Mouse (Mus musculus): ENCODE data around the gene Pou2f3.

The Pou2f3 gene

DNA sequence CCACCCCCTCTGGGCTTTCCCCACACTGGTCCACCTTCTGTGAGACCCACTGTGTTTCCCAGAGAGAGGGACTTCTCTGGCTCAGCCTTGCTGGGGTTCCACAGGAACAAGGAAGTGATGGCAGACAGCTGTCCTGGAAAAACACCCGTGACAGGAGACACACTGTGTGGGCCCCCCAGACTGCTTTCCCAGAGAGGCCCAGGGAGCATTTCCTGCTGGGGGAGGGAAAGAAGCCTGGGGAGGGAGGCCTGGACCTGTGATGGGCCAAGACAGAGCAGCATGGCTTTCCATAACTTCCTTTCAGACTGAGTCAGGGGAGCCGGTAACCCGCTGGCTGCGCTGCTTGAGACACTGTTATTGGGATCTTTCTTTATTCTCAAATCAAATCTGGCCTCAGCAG lies 20.7 kb upstream of the Pou2f3 start:
- DNase-seq (ENCODE audit: low read depth) = no peak

DNA sequence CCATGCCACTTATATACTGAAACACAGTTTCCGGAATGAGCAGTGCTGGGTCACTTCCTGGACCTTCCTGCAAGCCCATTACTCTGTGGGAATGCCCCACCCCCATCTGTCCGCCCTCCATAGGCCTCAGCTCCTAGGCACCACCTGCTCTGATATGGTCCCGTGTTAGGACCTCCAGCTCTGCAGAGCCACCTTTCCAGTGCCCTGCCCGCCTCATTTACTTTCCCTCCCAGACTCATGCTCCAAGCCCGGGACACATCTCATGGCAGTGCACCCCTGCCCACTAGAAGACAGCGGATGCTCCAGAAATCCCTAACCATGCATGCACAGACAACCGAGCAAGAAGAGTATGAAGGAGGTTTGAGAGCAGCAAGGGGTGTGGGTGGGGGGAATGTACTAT lies 19.8 kb upstream of the Pou2f3 start:
- no peak for DNase-seq (ENCODE audit: low read depth)

GRCm38 (mm10) chr9:43229398-43229895 lies 19.3 kb upstream of the Pou2f3 start:
- DNase-seq (ENCODE audit: low read depth) = no peak

- peak; percentile 43 for DNase-seq (ENCODE audit: low read depth)
Measured at GRCm38 (mm10) chr9:43228745-43229144, 18.6 kb upstream of the Pou2f3 start.

- DNase-seq (ENCODE audit: low read depth) = no peak
Measured at GRCm38 (mm10) chr9:43227626-43228025, 17.5 kb upstream of the Pou2f3 start.

DNA sequence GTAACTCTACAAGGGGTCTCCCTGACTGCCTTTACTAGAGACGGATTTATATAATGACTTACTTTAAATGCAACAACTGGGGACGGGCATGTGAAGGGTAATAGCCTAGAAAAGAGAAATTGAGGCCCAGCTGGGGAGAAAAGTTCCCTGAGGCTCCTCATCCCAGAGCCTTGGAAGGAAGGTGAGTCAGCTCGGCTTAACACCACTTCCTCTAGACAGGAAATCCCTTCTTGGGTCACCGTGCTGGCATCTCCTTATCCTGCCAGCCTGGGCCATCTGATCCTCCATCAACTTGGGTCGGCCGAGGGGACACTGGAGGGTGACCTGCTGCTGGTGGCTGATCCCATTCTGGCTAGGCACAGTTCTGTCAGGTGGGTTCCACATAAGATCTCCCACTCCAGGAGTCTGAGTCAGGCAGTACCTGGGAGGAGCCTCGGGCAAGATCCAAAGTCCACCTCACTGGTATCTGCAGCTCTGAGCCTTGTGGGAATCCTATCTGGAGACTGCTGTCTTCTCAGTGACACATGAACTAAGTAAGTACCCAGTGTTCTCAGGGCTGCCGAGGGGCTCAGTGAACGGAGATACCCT lies 16.5 kb upstream of the Pou2f3 start:
- peak; percentile 30 for DNase-seq (ENCODE audit: low read depth)

- no peak for DNase-seq (ENCODE audit: low read depth)
Measured at GRCm38 (mm10) chr9:43225481-43225880, 15.3 kb upstream of the Pou2f3 start.

- no peak for DNase-seq (ENCODE audit: low read depth)
Measured at GRCm38 (mm10) chr9:43224771-43225355, 14.7 kb upstream of the Pou2f3 start.

DNA sequence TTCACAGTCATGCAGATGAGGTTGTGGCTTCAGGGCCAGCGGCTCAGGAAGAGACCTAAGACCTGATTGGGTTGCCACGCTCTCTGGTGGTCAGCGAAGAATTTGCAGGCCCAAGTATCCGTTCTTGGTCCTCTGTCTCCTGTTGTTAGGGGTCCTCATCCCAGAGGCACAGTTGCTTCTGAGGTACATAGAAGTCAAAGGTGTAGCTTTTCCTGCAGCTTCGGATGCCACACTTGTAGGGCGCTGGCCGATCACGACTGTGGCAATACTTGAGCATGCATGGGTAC lies 12.2 kb upstream of the Pou2f3 start:
- no peak for DNase-seq (ENCODE audit: low read depth)

GRCm38 (mm10) chr9:43221643-43222428 lies 11.7 kb upstream of the Pou2f3 start:
- DNase-seq (ENCODE audit: low read depth) = peak; percentile 91

- DNase-seq (ENCODE audit: low read depth) = peak; percentile 72
Measured at GRCm38 (mm10) chr9:43210771-43211450, 742 bp upstream of the Pou2f3 start.

DNA sequence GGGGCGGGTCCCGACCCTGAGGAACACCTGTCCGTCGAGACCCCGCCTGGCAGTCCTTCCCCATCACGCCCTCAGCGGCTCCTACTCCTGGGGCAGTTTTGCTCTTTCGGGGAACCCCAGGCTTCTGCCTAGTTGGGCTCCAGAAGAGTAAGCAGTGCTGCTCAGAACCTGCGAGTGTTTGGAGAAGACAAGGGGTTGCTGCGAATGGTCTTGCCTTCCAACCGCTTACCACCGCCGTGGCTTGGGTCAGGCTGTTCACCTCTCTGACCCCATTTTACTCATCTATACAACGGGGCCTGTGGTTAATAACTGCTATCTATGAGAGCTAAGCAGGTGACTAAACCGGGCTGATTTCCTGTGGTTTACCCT lies 4.2 kb downstream of the Pou2f3 start:
- no peak for DNase-seq (ENCODE audit: low read depth)

DNA sequence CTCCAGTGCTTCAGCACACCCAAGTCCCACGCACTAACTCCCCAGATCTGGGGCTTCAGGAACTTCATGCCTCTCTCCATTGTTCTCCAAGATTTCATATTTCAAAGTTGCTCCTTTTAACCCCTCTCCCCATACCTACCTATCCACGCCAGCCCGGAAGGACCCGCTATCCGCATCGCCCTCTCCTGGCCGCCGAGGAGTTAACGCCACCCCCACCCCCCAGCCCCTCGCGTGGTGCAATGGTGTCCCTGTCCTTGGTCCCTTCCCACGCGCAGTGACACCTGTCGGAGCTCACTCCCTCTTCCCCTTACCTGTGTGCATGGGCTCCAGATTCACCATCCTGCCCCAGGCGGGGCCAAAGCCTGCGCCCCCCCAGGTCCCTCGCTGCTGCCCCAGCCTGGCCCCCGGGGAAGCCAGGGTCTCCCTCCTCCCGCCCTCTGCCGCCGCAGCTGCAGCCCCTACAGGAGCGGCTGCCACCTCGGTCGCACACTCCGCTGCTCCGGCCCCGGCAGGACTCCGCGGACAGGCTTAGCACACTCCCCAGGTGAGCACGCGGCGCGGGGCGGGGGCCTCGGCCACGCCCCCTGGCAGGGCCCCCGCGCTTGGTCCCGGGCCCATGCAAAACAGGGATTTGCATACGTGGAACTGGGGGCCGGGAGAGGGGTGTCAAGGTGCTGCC lies 4.7 kb downstream of the Pou2f3 start:
- DNase-seq (ENCODE audit: low read depth) = no peak

- no peak for DNase-seq (ENCODE audit: low read depth)
Measured at GRCm38 (mm10) chr9:43200212-43200611, 10.0 kb downstream of the Pou2f3 start.

DNA sequence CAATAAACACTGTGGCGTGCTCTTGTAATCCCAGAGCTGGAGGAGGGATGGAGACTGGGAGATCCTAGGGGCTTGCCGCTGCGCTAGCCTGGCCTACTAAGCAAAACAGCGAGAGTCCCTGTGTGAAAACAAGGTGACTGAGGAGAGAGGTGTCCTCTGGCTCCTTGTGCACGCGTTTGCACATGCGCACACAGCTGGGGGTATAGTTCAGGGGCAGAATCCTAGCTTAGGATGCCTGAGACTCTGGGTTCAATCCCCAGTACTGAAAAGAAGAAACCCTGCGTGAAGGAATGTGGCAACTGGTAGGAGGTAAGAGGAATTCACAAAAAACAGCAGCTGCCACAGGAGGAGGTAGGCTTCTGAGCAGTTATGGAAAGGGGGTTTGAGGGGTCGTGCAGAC lies 16.2 kb downstream of the Pou2f3 start:
- DNase-seq (ENCODE audit: low read depth) = no peak

- no peak for DNase-seq (ENCODE audit: low read depth)
Measured at GRCm38 (mm10) chr9:43191561-43191960, 18.6 kb downstream of the Pou2f3 start.

- no peak for DNase-seq (ENCODE audit: low read depth)
Measured at GRCm38 (mm10) chr9:43189021-43189356, 21.2 kb downstream of the Pou2f3 start.

GRCm38 (mm10) chr9:43188309-43189020 lies 21.7 kb downstream of the Pou2f3 start:
- no peak for DNase-seq (ENCODE audit: low read depth)

GRCm38 (mm10) chr9:43179614-43180013 lies 30.6 kb downstream of the Pou2f3 start:
- no peak for DNase-seq (ENCODE audit: low read depth)

DNA sequence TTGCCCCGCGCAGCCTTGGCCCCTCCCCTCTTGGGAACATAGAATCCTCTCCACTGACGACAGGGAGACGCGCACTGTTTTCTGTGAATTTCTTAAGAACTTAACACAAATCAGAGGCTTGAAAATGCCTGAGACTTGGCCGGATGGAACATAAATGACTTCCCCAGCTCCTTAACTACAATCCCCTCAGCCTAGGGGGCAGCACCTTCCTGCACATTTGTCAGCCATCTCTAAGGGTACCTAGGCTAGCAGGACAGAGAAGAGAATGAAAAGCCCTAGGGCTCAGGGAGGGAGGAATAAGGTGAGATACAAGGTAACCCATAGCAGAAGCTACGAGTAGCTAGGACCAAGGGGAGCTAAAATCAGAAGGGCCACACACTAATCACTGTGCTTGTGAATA lies 32.0 kb downstream of the Pou2f3 start:
- DNase-seq (ENCODE audit: low read depth) = no peak

DNA sequence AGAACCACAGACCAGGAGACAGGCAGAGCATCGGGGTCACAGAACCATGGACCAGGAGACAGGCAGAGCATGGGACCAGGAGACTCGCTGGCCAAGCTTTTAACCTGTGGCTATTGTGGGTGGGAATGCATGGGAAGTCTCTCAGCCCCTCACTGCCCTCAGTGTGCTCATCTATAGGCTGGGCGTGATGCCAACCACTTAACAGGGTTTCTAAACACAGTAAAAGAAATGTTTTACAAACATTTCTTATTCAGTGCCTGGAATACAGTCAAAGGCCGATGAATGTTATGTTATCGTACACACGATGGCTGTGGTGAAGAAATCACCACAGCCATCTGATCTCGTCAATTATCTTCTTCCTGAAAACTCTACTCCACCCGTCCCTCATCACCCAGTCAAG lies 43.1 kb downstream of the Pou2f3 start:
- DNase-seq (ENCODE audit: low read depth) = peak; percentile 38

DNA sequence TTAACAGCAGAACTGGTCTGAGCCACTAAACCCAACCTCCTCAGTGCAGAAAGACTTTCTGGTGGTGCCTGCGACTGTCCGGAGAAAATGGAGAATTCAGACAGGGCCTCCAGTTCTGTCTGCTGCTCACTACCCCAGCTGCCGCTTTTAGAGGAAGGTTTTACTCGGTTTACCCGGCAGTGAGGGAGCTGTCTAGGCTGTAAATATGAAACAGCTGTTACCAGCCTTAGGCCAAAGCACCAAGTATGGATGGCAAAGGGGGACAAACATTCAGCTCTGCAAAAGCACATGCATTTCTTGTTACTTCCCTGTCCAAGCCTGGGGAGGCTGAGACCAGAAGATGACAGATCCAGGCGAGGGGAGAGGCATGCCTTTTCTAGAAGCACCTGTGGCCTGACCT lies 43.8 kb downstream of the Pou2f3 start:
- no peak for DNase-seq (ENCODE audit: low read depth)

All from NIH3T3 (cell line).